Mouse (Mus musculus) embryo, embryonic 9.5 days (tissue): ENCODE data around the gene Lbp.
A peak's percentile ranks its signal among the peaks of the same experiment; 100 is the strongest.

Source experiments
- DNase-seq: peaks from one replicate; pipeline ENCODE4 v3.0.0-alpha.2; 2017; ENCODE audit errors: extremely low spot score

The Lbp gene

GRCm38 (mm10) chr2:158305948-158306695 is at the start of gene Lbp:
Lbp (plus strand) TSS chr2:158306493.
- DNase-seq: peak; percentile 47

- peak; percentile 45 for DNase-seq
Measured at GRCm38 (mm10) chr2:158256894-158257293, 49.4 kb upstream of the Lbp start.

GRCm38 (mm10) chr2:158258005-158258418 is 48.3 kb upstream of the Lbp start, which contains the start of gene Bpi:
Bpi (plus strand) TSS chr2:158258094.
- DNase-seq: no peak

GRCm38 (mm10) chr2:158258781-158259180 is 47.5 kb upstream of the Lbp start:
- peak; percentile 84 for DNase-seq

GRCm38 (mm10) chr2:158259498-158259897 is 46.8 kb upstream of the Lbp start:
- DNase-seq: no peak

GRCm38 (mm10) chr2:158264877-158265276 is 41.4 kb upstream of the Lbp start:
- DNase-seq: no peak

GRCm38 (mm10) chr2:158270017-158270416 is 36.3 kb upstream of the Lbp start:
- DNase-seq: no peak

GRCm38 (mm10) chr2:158273646-158274045 is 32.6 kb upstream of the Lbp start:
- DNase-seq: peak; percentile 19

GRCm38 (mm10) chr2:158275349-158275748 is 30.9 kb upstream of the Lbp start:
- no peak for DNase-seq

- DNase-seq: no peak
Measured at GRCm38 (mm10) chr2:158275811-158276210, 30.5 kb upstream of the Lbp start.

- peak; percentile 23 for DNase-seq
Measured at GRCm38 (mm10) chr2:158276451-158276850, 29.8 kb upstream of the Lbp start.

- no peak for DNase-seq
Measured at GRCm38 (mm10) chr2:158276878-158277277, 29.4 kb upstream of the Lbp start.

- DNase-seq: no peak
Measured at GRCm38 (mm10) chr2:158279656-158280055, 26.6 kb upstream of the Lbp start.

- DNase-seq: no peak
Measured at GRCm38 (mm10) chr2:158281497-158282205, 24.6 kb upstream of the Lbp start.

GRCm38 (mm10) chr2:158283136-158283535 is 23.2 kb upstream of the Lbp start:
- DNase-seq: no peak

- no peak for DNase-seq
Measured at GRCm38 (mm10) chr2:158283771-158284170, 22.5 kb upstream of the Lbp start.

- peak; percentile 61 for DNase-seq
Measured at GRCm38 (mm10) chr2:158284571-158284970, 21.7 kb upstream of the Lbp start.

- DNase-seq: no peak
Measured at GRCm38 (mm10) chr2:158285655-158286054, 20.6 kb upstream of the Lbp start.

- DNase-seq: no peak
Measured at GRCm38 (mm10) chr2:158295700-158296099, 10.6 kb upstream of the Lbp start.

GRCm38 (mm10) chr2:158299203-158299602 is 7.1 kb upstream of the Lbp start:
- DNase-seq: no peak

- DNase-seq: no peak
Measured at GRCm38 (mm10) chr2:158299731-158300130, 6.6 kb upstream of the Lbp start.

GRCm38 (mm10) chr2:158302807-158303206 is 3.5 kb upstream of the Lbp start:
- no peak for DNase-seq

GRCm38 (mm10) chr2:158306696-158307049 is 380 bp downstream of the Lbp start:
- no peak for DNase-seq
